Mouse (Mus musculus) left cerebral cortex, postnatal 14 days (tissue): ENCODE results near the gene Ruvbl2. TPM values are rescaled to one million over a fixed set of nuclear protein-coding genes. Genes with fewer than 3 reads are reported as not detected.
"Not testable (repeated sequence)": the region's sequence is repeated elsewhere in the genome, so short reads cannot be mapped to it uniquely, and the experiment has no call there.

ENCODE experiments used
- DNase-seq, 2 experiments: peaks; one replicate each; pipeline ENCODE4 v3.0.0; 2021 to 2022; ENCODE audit warnings: low spot score in 2 of 2, mixed read lengths in 1 of 2
- intact Hi-C: fragments of 180-260 bp; cut with DNase I; formaldehyde crosslinking; loops from one replicate; pipeline ENCODE4 v1.15.1; 2025
- total RNA-seq, 2 experiments: library from RNA; stranded (reverse); gene quantifications; 2 replicates each; pipeline ENCODE4 v1.2.3; 2021

Gene Ruvbl2
- total RNA-seq, 2 experiments from 2014 or later = 32.1 to 35.6 TPM

- not testable (repeated sequence) for DNase-seq
These were observed 25.0 kb upstream of the Ruvbl2 start for GRCm38 (mm10) chr7:45462868-45463267.

DNA sequence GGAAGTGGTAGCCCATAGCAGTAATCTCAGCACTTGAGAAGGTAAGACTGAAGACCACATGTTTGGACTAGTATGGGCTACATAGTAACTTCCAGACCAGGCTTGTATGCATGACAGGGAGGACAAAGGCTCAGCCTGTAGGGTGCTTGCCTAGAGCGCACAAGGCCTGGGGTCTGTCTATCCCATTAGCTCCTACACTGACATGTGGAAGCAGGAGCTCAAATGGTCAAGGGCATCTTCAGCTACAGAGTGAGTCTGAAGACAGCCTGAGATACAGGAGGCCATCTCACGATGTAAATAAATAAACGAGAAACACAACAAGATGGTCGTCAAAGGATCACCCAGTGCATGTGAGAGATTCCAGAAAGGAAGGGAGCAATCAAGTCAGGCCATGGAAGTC, 24.4 kb upstream of the Ruvbl2 start:
- intact Hi-C loops = loop anchor here (10.0 kb wide), 1 partner anchor 242 kb away; the partner anchor contains the start of gene Dbp
- DNase-seq = no peak

More at GRCm38 (mm10) chr7:45462868-45463267, 25.0 kb upstream of the Ruvbl2 start:
- intact Hi-C loops = loop anchor here (10.0 kb wide), 1 partner anchor 242 kb away; the partner anchor contains the start of gene Dbp

DNA sequence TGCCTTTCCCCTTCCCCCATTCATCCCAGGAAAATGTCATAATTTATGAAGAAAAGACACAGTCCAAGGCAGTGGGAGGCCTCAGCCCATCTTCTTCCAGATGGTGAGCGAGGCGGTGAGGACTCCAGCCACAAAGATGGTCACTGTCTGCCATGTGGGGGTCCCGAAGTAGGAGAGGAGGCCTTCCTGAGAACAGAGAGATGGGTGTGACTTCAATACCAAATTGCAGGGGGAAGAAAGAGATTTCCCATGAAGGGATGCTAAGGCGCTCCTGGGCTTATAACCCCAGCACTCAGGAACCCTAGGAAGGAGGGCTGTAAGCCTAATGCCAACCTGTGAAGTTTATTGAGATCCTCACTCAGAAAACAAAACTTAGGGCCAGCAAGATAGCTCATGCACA, 23.9 kb upstream of the Ruvbl2 start:
- intact Hi-C loops = loop anchor here (10.0 kb wide), 1 partner anchor 243 kb away; the partner anchor contains the start of gene Dbp
- no peak for DNase-seq

DNA sequence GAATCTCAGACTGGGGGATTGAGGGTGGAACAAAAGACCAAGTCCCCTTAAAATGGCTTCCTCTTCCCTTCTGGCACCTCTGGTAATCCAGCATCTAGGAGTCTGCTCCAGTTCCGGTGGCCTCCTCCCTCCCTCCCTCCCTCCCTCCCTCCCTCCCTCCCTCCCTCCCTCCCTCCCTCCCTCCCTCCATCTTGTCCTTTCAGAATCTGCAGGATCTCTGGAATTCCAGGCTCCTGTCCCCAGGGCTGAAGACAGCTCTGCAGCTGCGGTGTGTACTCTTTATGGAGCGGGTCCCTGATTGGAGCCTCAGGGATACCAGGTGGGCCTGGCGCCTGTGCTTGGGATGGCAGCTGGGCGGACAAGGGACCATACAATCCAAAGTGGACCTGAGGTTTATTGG, 23.4 kb upstream of the Ruvbl2 start:
- intact Hi-C loops = loop anchor here (10.0 kb wide), 1 partner anchor 243 kb away; the partner anchor contains the start of gene Dbp

DNA sequence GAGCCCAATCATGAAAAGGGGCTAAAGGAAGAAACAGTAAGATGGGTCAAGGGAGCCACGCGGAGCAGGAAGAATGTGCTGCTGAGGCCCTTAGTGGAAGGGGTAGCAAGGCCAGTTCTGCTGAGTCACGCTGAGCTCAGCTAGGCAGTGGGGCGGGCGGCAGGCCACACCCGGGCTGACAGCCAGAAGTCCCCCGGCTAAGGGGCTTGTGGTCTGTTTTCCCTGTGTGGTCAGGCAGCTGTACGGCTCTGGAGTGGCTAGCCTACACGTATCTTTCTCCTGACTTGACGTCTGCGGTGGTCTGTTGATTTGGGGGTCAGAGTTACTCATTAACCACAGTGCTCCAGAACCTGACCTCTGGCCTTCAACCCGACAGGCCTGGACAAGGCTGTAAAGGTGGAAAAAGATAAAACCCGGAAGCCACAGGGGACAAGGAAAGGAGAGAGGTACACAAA, 23.0 kb upstream of the Ruvbl2 start:
- intact Hi-C loops = loop anchor here (10.0 kb wide), 1 partner anchor 244 kb away; the partner anchor contains the start of gene Dbp
- peak; percentile 41 to 42 for DNase-seq

More for the DNA sequence above, 23.4 kb upstream of the Ruvbl2 start:
- DNase-seq = no peak

DNA sequence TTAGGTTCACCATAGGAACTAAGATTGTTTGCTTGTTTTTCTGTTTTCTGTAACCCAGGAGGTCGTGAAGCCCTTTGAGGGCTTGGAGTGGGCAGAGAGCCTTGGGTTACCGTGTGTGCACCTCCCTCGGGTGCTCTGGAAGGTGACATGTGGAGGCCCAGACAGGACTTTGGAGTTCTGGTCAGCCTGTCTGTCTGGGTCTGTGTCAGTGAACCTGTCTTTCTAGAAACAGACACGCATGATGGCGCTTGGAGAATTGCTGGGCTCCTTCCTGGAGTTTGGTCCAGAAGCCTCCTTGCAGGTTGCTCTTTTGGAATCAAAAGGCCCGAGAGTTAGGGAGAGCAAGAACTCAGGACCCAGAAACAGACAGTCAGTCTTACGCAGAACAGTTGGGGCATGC, 22.5 kb upstream of the Ruvbl2 start:
- intact Hi-C loops = loop anchor here (10.0 kb wide), 1 partner anchor 244 kb away; the partner anchor contains the start of gene Dbp
- DNase-seq = no peak

DNA sequence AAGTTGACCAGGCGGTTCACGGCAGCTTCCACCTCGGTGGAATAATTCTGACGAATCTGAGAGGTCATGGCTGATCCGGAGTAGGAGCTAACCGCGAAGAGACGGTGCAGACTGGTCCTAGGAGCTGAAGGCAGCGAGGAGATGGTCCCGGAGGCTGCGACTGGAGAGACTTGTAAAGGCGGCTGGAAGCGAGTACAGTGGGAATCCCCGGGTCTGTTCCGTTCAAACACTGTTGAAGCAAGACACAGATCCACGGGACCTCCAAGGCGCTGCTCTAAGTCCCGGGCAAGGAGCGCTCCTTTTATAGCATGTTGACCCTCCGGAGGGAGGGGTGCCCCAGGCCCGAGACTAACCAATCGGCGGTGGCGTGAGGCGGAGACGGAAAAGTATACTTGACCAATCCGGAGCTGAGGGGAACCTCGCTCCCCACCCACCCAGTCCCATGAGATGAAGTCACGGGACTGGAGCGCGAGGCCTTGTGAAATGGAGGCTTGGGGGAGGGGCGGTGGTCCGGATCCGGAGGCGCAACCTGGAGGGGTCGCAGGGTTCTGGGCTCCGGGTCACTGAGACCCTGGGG, 21.8 kb upstream of the Ruvbl2 start, which contains the start of gene Ftl1:
Ftl1 (minus strand) TSS at position 321 of the 577 bp plus-strand sequence.
- intact Hi-C loops = loop anchor here (10.0 kb wide), 1 partner anchor 245 kb away; the partner anchor contains the start of gene Dbp

GRCm38 (mm10) chr7:45458748-45459563, 21.1 kb upstream of the Ruvbl2 start:
- intact Hi-C loops = no loop called here
- peak; percentile 78 to 80 for DNase-seq

More for the DNA sequence above, 21.8 kb upstream of the Ruvbl2 start, which contains the start of gene Ftl1:
- peak; percentile 97 to 99 for DNase-seq

GRCm38 (mm10) chr7:45457204-45458060, 19.5 kb upstream of the Ruvbl2 start:
- peak in 1 of 2 experiments; percentile 61 for DNase-seq
- intact Hi-C loops = no loop called here

GRCm38 (mm10) chr7:45456721-45457203, 18.9 kb upstream of the Ruvbl2 start:
- DNase-seq = no peak
- intact Hi-C loops = no loop called here

GRCm38 (mm10) chr7:45455932-45456696, 18.2 kb upstream of the Ruvbl2 start:
- intact Hi-C loops = no loop called here

GRCm38 (mm10) chr7:45454971-45455370, 17.1 kb upstream of the Ruvbl2 start:
- no peak for DNase-seq
- intact Hi-C loops = no loop called here

More at GRCm38 (mm10) chr7:45455932-45456696, 18.2 kb upstream of the Ruvbl2 start:
- DNase-seq = no peak

- intact Hi-C loops = no loop called here
- DNase-seq = peak; percentile 92
These were observed 13.6 kb upstream of the Ruvbl2 start for GRCm38 (mm10) chr7:45451344-45451982.

GRCm38 (mm10) chr7:45449974-45450373, 12.1 kb upstream of the Ruvbl2 start:
- DNase-seq = no peak
- intact Hi-C loops = no loop called here

DNA sequence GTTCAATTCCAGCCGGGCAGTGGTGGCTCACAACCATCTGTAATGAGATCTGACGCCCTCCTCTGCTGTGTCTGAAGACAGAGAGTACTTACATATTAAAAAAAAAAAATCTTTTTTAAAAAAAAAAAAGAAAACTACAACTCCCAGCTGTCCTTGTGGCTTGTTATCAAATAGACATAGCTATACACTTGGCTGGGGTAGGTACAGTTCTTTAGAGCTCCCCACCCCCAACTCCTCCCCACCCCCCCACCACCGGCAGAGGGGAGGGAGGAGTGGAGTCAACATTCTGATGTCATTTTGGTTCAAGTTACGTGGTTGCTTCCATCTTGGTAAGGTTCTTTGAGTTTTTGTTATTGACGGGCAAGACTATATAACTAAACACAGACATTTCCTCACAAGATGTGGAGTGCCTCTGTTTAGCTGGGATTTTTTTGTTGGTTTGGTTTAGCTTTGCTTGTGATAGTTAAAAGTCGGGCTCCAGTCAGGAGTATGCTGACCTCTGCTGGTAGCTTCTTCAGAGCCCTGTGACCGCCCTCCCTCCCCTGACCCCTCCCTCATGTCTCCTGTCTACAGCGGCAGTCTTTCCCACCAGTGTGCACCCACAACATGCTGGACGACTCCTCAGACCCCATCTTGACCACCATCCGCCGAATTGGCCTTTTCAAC, 9.6 kb upstream of the Ruvbl2 start:
- intact Hi-C loops = no loop called here
- DNase-seq = peak in 1 of 2 experiments; percentile 52

DNA sequence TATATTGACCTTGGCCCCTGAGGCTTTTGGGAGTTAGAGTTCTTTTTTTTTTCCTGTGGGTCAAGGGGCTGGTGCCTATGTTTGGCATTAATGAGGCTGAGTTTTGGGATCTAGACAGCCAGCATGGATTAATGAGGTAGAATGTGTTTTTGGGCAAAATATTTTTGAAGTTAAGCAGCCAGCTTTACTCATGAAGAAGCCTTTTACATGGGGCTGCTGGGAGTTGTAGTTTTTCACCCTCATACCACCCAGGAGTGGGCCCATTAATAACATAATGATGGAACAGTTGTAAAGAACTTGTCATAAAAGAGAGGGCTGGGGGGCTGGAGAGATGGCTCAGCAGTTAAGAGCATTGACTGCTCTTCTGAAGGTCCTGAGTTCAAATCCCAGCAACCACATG, 8.7 kb upstream of the Ruvbl2 start:
- no peak for DNase-seq
- intact Hi-C loops = no loop called here
